Comparison of ENCODE assay signal across 8 mouse cellular contexts in genomic region chr4:132303484-132303883, GRCm38 (mm10). TPM values are rescaled to one million over a fixed set of nuclear protein-coding genes. Genes with fewer than 3 reads are reported as not detected.
A peak's percentile ranks its signal among the peaks of the same experiment; 100 is the strongest.
DNase-seq lines count a peak whose midpoint lies in the region; ATAC-seq and TF ChIP-seq lines count a peak whose summit lies in the region.
"Not testable (repeated sequence)": the region's sequence is repeated elsewhere in the genome, so short reads cannot be mapped to it uniquely, and the experiment has no call there.

No protein-coding gene starts in this region.

- not testable (repeated sequence) for TF ChIP-seq EP300 in liver, postnatal 0 days (IDR thresholded peaks at IDR 0.05; ENCODE audit: low read depth)

- not testable (repeated sequence) for DNase-seq in cerebellum, adult 2 months; intestine, embryonic 14.5 days (ENCODE audit: low spot score); limb, embryonic 11.5 days (ENCODE audit: low spot score); liver, postnatal 0 days

- not testable (repeated sequence) for H3K9ac ChIP-seq in forebrain, embryonic 12.5 days; liver, postnatal 0 days (replicated peaks); stomach, embryonic 15.5 days
- peak overlapping the region; percentile 78 for H3K9ac ChIP-seq in heart, embryonic 14.5 days (ENCODE audit: low read length)
- H3K9ac ChIP-seq in intestine, embryonic 14.5 days (ENCODE audit: low read length): peak overlapping the region; percentile 48; the same call in 1 of the 2 replicates
- peak overlapping the region; percentile 56; the same call in 1 of the 2 replicates for H3K9ac ChIP-seq in limb, embryonic 11.5 days (ENCODE audit: low read length)
- H3K9ac ChIP-seq in midbrain, embryonic 15.5 days: peak overlapping the region; percentile 45; the same call in 1 of the 2 replicates

- H3K4me1 ChIP-seq in cerebellum, adult 2 months (ENCODE audit: control insufficient read depth, insufficient read depth, low read length); forebrain, embryonic 12.5 days; intestine, embryonic 14.5 days (replicated peaks; ENCODE audit: control insufficient read depth, insufficient read depth, low read length); limb, embryonic 11.5 days (ENCODE audit: control insufficient read depth, insufficient read depth, low read length); liver, postnatal 0 days (ENCODE audit: insufficient read depth); midbrain, embryonic 15.5 days; stomach, embryonic 15.5 days: not testable (repeated sequence)
- peaks cover 9 to 12% of the 10 kb centered on the region in 2 experiments for H3K4me1 ChIP-seq in heart, embryonic 14.5 days (ENCODE audit: control insufficient read depth in 2 of 2, insufficient read depth in 2 of 2, low read length in 2 of 2)

- TF ChIP-seq CTCF in cerebellum, adult 2 months (IDR thresholded peaks at IDR 0.05; ENCODE audit: borderline replicate concordance, insufficient read depth, low read depth, low read length); liver, postnatal 0 days (IDR thresholded peaks at IDR 0.05; ENCODE audit: low read depth): not testable (repeated sequence)

- not testable (repeated sequence) for H3K27ac ChIP-seq in cerebellum, adult 2 months (ENCODE audit: insufficient read depth, low read length); forebrain, embryonic 12.5 days; heart, embryonic 14.5 days (replicated peaks in 1 of 2; ENCODE audit: control insufficient read depth in 1 of 2, insufficient read depth in 1 of 2, low read depth in 2 of 2, low read length in 2 of 2); limb, embryonic 11.5 days (replicated peaks; ENCODE audit: low read depth, low read length); liver, postnatal 0 days (ENCODE audit: low read depth); midbrain, embryonic 15.5 days; stomach, embryonic 15.5 days
- peak overlapping the region; percentile 16; the same call in 1 of the 2 replicates for H3K27ac ChIP-seq in intestine, embryonic 14.5 days (ENCODE audit: low read depth)

- peak overlapping the region; percentile 56 for H3K4me3 ChIP-seq in cerebellum, adult 2 months (replicated peaks; ENCODE audit: insufficient read depth, low read depth, low read length)
- H3K4me3 ChIP-seq in forebrain, embryonic 12.5 days (replicated peaks): peak overlapping the region; percentile 40
- peak overlapping the region in 1 of 2 experiments; percentile 45; a peak in 3 of 4 replicates for H3K4me3 ChIP-seq in heart, embryonic 14.5 days (ENCODE audit: control insufficient read depth in 1 of 2, insufficient read depth in 1 of 2, low read depth in 1 of 2, low read length in 2 of 2)
- peak overlapping the region; percentile 45 for H3K4me3 ChIP-seq in intestine, embryonic 14.5 days (ENCODE audit: low read depth, low read length)
- H3K4me3 ChIP-seq in limb, embryonic 11.5 days (ENCODE audit: low read depth, low read length): peak overlapping the region; percentile 40
- H3K4me3 ChIP-seq in liver, postnatal 0 days (ENCODE audit: low read depth, low read length): peak overlapping the region; percentile 53
- peak overlapping the region; percentile 45 for H3K4me3 ChIP-seq in midbrain, embryonic 15.5 days
- peak overlapping the region; percentile 52 for H3K4me3 ChIP-seq in stomach, embryonic 15.5 days (replicated peaks)

- not testable (repeated sequence) for H3K9me3 ChIP-seq in forebrain, embryonic 12.5 days; heart, embryonic 14.5 days (ENCODE audit: control insufficient read depth, low read length); intestine, embryonic 14.5 days (ENCODE audit: control insufficient read depth, low read length); limb, embryonic 11.5 days (ENCODE audit: control insufficient read depth, low read length); liver, postnatal 0 days (ENCODE audit: low read length); midbrain, embryonic 15.5 days; stomach, embryonic 15.5 days

- peak overlapping the region; percentile 64 for H3K4me2 ChIP-seq in forebrain, embryonic 12.5 days
- H3K4me2 ChIP-seq in heart, embryonic 14.5 days (ENCODE audit: low read length): peak overlapping the region; percentile 66
- H3K4me2 ChIP-seq in intestine, embryonic 14.5 days (ENCODE audit: low read length): peak overlapping the region; percentile 68
- H3K4me2 ChIP-seq in limb, embryonic 11.5 days (ENCODE audit: low read depth, severe bottlenecking): peak overlapping the region; percentile 74
- peak overlapping the region; percentile 87 for H3K4me2 ChIP-seq in liver, postnatal 0 days (ENCODE audit: low read depth, low read length)
- H3K4me2 ChIP-seq in midbrain, embryonic 15.5 days: peak overlapping the region; percentile 76
- peak overlapping the region; percentile 78 for H3K4me2 ChIP-seq in stomach, embryonic 15.5 days

- not testable (repeated sequence) for H3K27me3 ChIP-seq in cerebellum, adult 2 months (ENCODE audit: control insufficient read depth, insufficient read depth, low read length); forebrain, embryonic 12.5 days; heart, embryonic 14.5 days (ENCODE audit: control insufficient read depth, insufficient read depth, low read length); intestine, embryonic 14.5 days (replicated peaks; ENCODE audit: control insufficient read depth, insufficient read depth, low read length); limb, embryonic 11.5 days (ENCODE audit: control insufficient read depth, insufficient read depth, low read length); liver, postnatal 0 days (ENCODE audit: insufficient read depth, low read length); midbrain, embryonic 15.5 days (replicated peaks); stomach, embryonic 15.5 days (replicated peaks)

- ATAC-seq in forebrain, embryonic 12.5 days (ENCODE audit: low FRiP score); heart, embryonic 14.5 days (ENCODE audit: insufficient number of reproducible peaks, insufficient read depth, low FRiP score, low read depth); intestine, embryonic 14.5 days (replicated peaks; ENCODE audit: low FRiP score, low TSS enrichment, low read depth); limb, embryonic 11.5 days (ENCODE audit: insufficient number of reproducible peaks, low FRiP score, low TSS enrichment, low read depth); liver, postnatal 0 days; midbrain, embryonic 15.5 days (replicated peaks); stomach, embryonic 15.5 days (ENCODE audit: insufficient read depth, low FRiP score, low read depth): not testable (repeated sequence)

- TF ChIP-seq POLR2A in cerebellum, adult 2 months (IDR thresholded peaks at IDR 0.05; ENCODE audit: borderline replicate concordance, insufficient read depth, low read length): not testable (repeated sequence)

- H3K36me3 ChIP-seq in forebrain, embryonic 12.5 days (replicated peaks); heart, embryonic 14.5 days (ENCODE audit: control insufficient read depth, insufficient read depth, low read length); intestine, embryonic 14.5 days (ENCODE audit: control insufficient read depth, insufficient read depth, low read length); limb, embryonic 11.5 days (ENCODE audit: control insufficient read depth, insufficient read depth, low read length); liver, postnatal 0 days (replicated peaks; ENCODE audit: insufficient read depth, low read length); midbrain, embryonic 15.5 days (replicated peaks); stomach, embryonic 15.5 days: not testable (repeated sequence)

- WGBS in cerebellum, adult 2 months: 50% methylated on average over 6 of the region's 6 CpGs
- 43% methylated on average over 6 of the region's 6 CpGs for WGBS in forebrain, embryonic 12.5 days
- WGBS in heart, embryonic 14.5 days: 39% methylated on average over 6 of the region's 6 CpGs
- 36% methylated on average over 6 of the region's 6 CpGs for WGBS in intestine, embryonic 14.5 days
- 51% methylated on average over 6 of the region's 6 CpGs for WGBS in limb, embryonic 11.5 days
- WGBS in liver, postnatal 0 days (ENCODE audit: insufficient replicate concordance): 41% methylated on average over 6 of the region's 6 CpGs
- 50% methylated on average over 6 of the region's 6 CpGs for WGBS in midbrain, embryonic 15.5 days
- 43% methylated on average over 6 of the region's 6 CpGs for WGBS in stomach, embryonic 15.5 days

RNA-seq across cellular contexts. Expression of gene Rab42, which starts 0.3 kb away (rescaled TPM):
- polyA plus RNA-seq in cerebellum, adult 2 months (2012; rRNA removed): 2.2 and 3.1 TPM in 2 replicates
- 0.78 and 0.82 TPM in 2 replicates for polyA plus RNA-seq in forebrain, embryonic 12.5 days (2016; fragmentation: Nextera tagmentation; extraction: Ambion mirVana)
- polyA plus RNA-seq in heart, embryonic 14.5 days (2014; fragmentation: Nextera tagmentation; extraction: Ambion mirVana): 1.2 and 1.4 TPM in 2 replicates
- 1.6 and 1.7 TPM in 2 replicates for polyA plus RNA-seq in intestine, embryonic 14.5 days (2014; fragmentation: Nextera tagmentation; extraction: Ambion mirVana)
- 0.61 and 0.95 TPM in 2 replicates for polyA plus RNA-seq in limb, embryonic 11.5 days (2014; fragmentation: Nextera tagmentation; extraction: Ambion mirVana)
- polyA plus RNA-seq in liver, postnatal 0 days (2015; fragmentation: Nextera tagmentation; extraction: Ambion mirVana): 0.30 and 0.73 TPM in 2 replicates
- 2.0 and 2.4 TPM in 2 replicates for polyA plus RNA-seq in midbrain, embryonic 15.5 days (2015; fragmentation: Nextera tagmentation; extraction: Ambion mirVana)
- 1.8 and 2.4 TPM in 2 replicates for polyA plus RNA-seq in stomach, embryonic 15.5 days (2015; fragmentation: Nextera tagmentation; extraction: Ambion mirVana)

RNA-seq across cellular contexts. Expression of gene Trnau1ap, which starts 25.9 kb away (rescaled TPM):
- polyA plus RNA-seq in cerebellum, adult 2 months (2012; rRNA removed): 17.9 and 19.1 TPM in 2 replicates
- polyA plus RNA-seq in forebrain, embryonic 12.5 days (2016; fragmentation: Nextera tagmentation; extraction: Ambion mirVana): 77.8 and 88.3 TPM in 2 replicates
- polyA plus RNA-seq in heart, embryonic 14.5 days (2014; fragmentation: Nextera tagmentation; extraction: Ambion mirVana): 74.0 and 80.6 TPM in 2 replicates
- 72.8 and 75.4 TPM in 2 replicates for polyA plus RNA-seq in intestine, embryonic 14.5 days (2014; fragmentation: Nextera tagmentation; extraction: Ambion mirVana)
- polyA plus RNA-seq in limb, embryonic 11.5 days (2014; fragmentation: Nextera tagmentation; extraction: Ambion mirVana): 81.3 and 83.6 TPM in 2 replicates
- 30.4 and 33.8 TPM in 2 replicates for polyA plus RNA-seq in liver, postnatal 0 days (2015; fragmentation: Nextera tagmentation; extraction: Ambion mirVana)
- 71.2 and 84.6 TPM in 2 replicates for polyA plus RNA-seq in midbrain, embryonic 15.5 days (2015; fragmentation: Nextera tagmentation; extraction: Ambion mirVana)
- 67.4 and 68.2 TPM in 2 replicates for polyA plus RNA-seq in stomach, embryonic 15.5 days (2015; fragmentation: Nextera tagmentation; extraction: Ambion mirVana)

RNA-seq across cellular contexts. Expression of gene Taf12, which starts 29.3 kb away (rescaled TPM):
- 22.5 and 24.3 TPM in 2 replicates for polyA plus RNA-seq in cerebellum, adult 2 months (2012; rRNA removed)
- polyA plus RNA-seq in forebrain, embryonic 12.5 days (2016; fragmentation: Nextera tagmentation; extraction: Ambion mirVana): 61.0 and 61.2 TPM in 2 replicates
- polyA plus RNA-seq in heart, embryonic 14.5 days (2014; fragmentation: Nextera tagmentation; extraction: Ambion mirVana): 29.4 and 30.9 TPM in 2 replicates
- polyA plus RNA-seq in intestine, embryonic 14.5 days (2014; fragmentation: Nextera tagmentation; extraction: Ambion mirVana): 36.8 and 43.6 TPM in 2 replicates
- polyA plus RNA-seq in limb, embryonic 11.5 days (2014; fragmentation: Nextera tagmentation; extraction: Ambion mirVana): 64.4 and 66.7 TPM in 2 replicates
- 27.8 and 28.2 TPM in 2 replicates for polyA plus RNA-seq in liver, postnatal 0 days (2015; fragmentation: Nextera tagmentation; extraction: Ambion mirVana)
- polyA plus RNA-seq in midbrain, embryonic 15.5 days (2015; fragmentation: Nextera tagmentation; extraction: Ambion mirVana): 45.2 and 47.7 TPM in 2 replicates
- polyA plus RNA-seq in stomach, embryonic 15.5 days (2015; fragmentation: Nextera tagmentation; extraction: Ambion mirVana): 38.4 and 43.0 TPM in 2 replicates

RNA-seq across cellular contexts. Expression of gene Gmeb1, which starts 42.1 kb away (rescaled TPM):
- 20.5 and 20.6 TPM in 2 replicates for polyA plus RNA-seq in cerebellum, adult 2 months (2012; rRNA removed)
- 46.3 and 47.8 TPM in 2 replicates for polyA plus RNA-seq in forebrain, embryonic 12.5 days (2016; fragmentation: Nextera tagmentation; extraction: Ambion mirVana)
- polyA plus RNA-seq in heart, embryonic 14.5 days (2014; fragmentation: Nextera tagmentation; extraction: Ambion mirVana): 25.8 and 27.5 TPM in 2 replicates
- polyA plus RNA-seq in intestine, embryonic 14.5 days (2014; fragmentation: Nextera tagmentation; extraction: Ambion mirVana): 31.6 and 36.0 TPM in 2 replicates
- polyA plus RNA-seq in limb, embryonic 11.5 days (2014; fragmentation: Nextera tagmentation; extraction: Ambion mirVana): 43.9 and 48.3 TPM in 2 replicates
- 6.9 and 8.9 TPM in 2 replicates for polyA plus RNA-seq in liver, postnatal 0 days (2015; fragmentation: Nextera tagmentation; extraction: Ambion mirVana)
- polyA plus RNA-seq in midbrain, embryonic 15.5 days (2015; fragmentation: Nextera tagmentation; extraction: Ambion mirVana): 45.7 and 47.4 TPM in 2 replicates
- polyA plus RNA-seq in stomach, embryonic 15.5 days (2015; fragmentation: Nextera tagmentation; extraction: Ambion mirVana): 30.1 and 30.3 TPM in 2 replicates

RNA-seq across cellular contexts. Expression of gene Rcc1, which starts 49.9 kb away (rescaled TPM):
- 8.4 and 9.6 TPM in 2 replicates for polyA plus RNA-seq in cerebellum, adult 2 months (2012; rRNA removed)
- 103 and 109 TPM in 2 replicates for polyA plus RNA-seq in forebrain, embryonic 12.5 days (2016; fragmentation: Nextera tagmentation; extraction: Ambion mirVana)
- polyA plus RNA-seq in heart, embryonic 14.5 days (2014; fragmentation: Nextera tagmentation; extraction: Ambion mirVana): 18.9 and 21.1 TPM in 2 replicates
- polyA plus RNA-seq in intestine, embryonic 14.5 days (2014; fragmentation: Nextera tagmentation; extraction: Ambion mirVana): 65.7 and 66.6 TPM in 2 replicates
- 81.0 and 82.2 TPM in 2 replicates for polyA plus RNA-seq in limb, embryonic 11.5 days (2014; fragmentation: Nextera tagmentation; extraction: Ambion mirVana)
- 21.3 and 25.6 TPM in 2 replicates for polyA plus RNA-seq in liver, postnatal 0 days (2015; fragmentation: Nextera tagmentation; extraction: Ambion mirVana)
- polyA plus RNA-seq in midbrain, embryonic 15.5 days (2015; fragmentation: Nextera tagmentation; extraction: Ambion mirVana): 36.4 and 39.0 TPM in 2 replicates
- polyA plus RNA-seq in stomach, embryonic 15.5 days (2015; fragmentation: Nextera tagmentation; extraction: Ambion mirVana): 68.5 and 74.6 TPM in 2 replicates
